Mouse (Mus musculus) heart, embryonic 10.5 days (tissue): ENCODE measurements around the gene Olfr251. TPM values are rescaled to one million over a fixed set of nuclear protein-coding genes. Genes with fewer than 3 reads are reported as not detected.
"Not testable (repeated sequence)": the region's sequence is repeated elsewhere in the genome, so short reads cannot be mapped to it uniquely, and the experiment has no call there.

ENCODE experiments used
- DNase-seq: peaks from one replicate; pipeline ENCODE4 v3.0.0-alpha.2; 2017; ENCODE audit warnings: low spot score
- H3K27ac ChIP-seq: fragments of 300-500 bp; sonication (generic); 2 replicates; pipeline ENCODE4 v1.5.1; 2016; ENCODE audit warnings: mild to moderate bottlenecking
- H3K27me3 ChIP-seq: fragments of 300-500 bp; sonication (generic); 2 replicates; pipeline ENCODE4 v1.6.1; 2016; ENCODE audit warnings: mild to moderate bottlenecking; ENCODE audit not compliant: poor library complexity, insufficient read depth, severe bottlenecking
- H3K36me3 ChIP-seq: fragments of 300-500 bp; sonication (generic); 2 replicates; pipeline ENCODE4 v1.6.1; 2016; ENCODE audit warnings: mild to moderate bottlenecking, moderate library complexity
- H3K4me1 ChIP-seq: fragments of 300-500 bp; sonication (generic); 2 replicates; pipeline ENCODE4 v1.6.1; 2016; ENCODE audit warnings: mild to moderate bottlenecking
- H3K4me3 ChIP-seq: fragments of 300-500 bp; sonication (generic); 2 replicates; pipeline ENCODE4 v1.5.1; 2016; ENCODE audit warnings: mild to moderate bottlenecking, moderate library complexity
- H3K9me3 ChIP-seq: fragments of 300-500 bp; sonication (generic); 2 replicates; pipeline ENCODE4 v1.6.1; 2016; ENCODE audit warnings: mild to moderate bottlenecking, moderate library complexity
- WGBS: fragments of 180-500 bp; shearing (Covaris S2); methylation state at CpG from one replicate; pipeline ENCODE4 v1.1.7; 2016; 5-methylcytosine and 5-hydroxymethylcytosine counted together
- polyA plus RNA-seq: library from polyadenylated mRNA; unstranded; fragments of >200 nt; fragmentation: Nextera tagmentation; extraction: Ambion mirVana; gene quantifications from 2 replicates; pipeline ENCODE4 v1.2.1, GENCODE M21; 2016

The Olfr251 gene
- polyA plus RNA-seq, result not detected in 2 replicates

- Histone ChIP-seq H3K27ac (no peak within 1 kb of the TSS), H3K4me3 (no peak within 1 kb of the TSS), H3K9me3 (no peaks in the 10 kb centered on the region), H3K36me3 (no peaks in the 10 kb centered on the region), H3K27me3 (no peaks in the 10 kb centered on the region), H3K4me1 (no peaks in the 10 kb centered on the region)
- no peak for DNase-seq
- 64% methylated on average over 2 of the region's 2 CpGs for WGBS
Measured at GRCm38 (mm10) chr9:38376786-38377185, at the start of gene Olfr251. TSS of gene Olfr251 (plus strand) at chr9:38377086.

GRCm38 (mm10) chr9:38328760-38329159 is 48.1 kb upstream of the Olfr251 start, which contains the start of gene Olfr25:
TSS of gene Olfr25 (plus strand) at chr9:38329060.
- Histone ChIP-seq H3K27me3 (no peaks in the 10 kb centered on the region), H3K36me3 (no peaks in the 10 kb centered on the region), H3K4me1 (no peaks in the 10 kb centered on the region), H3K9me3 (no peaks in the 10 kb centered on the region), H3K27ac (no peak within 1 kb of the TSS), H3K4me3 (no peak within 1 kb of the TSS)
- WGBS, result 72% methylated on average over 3 of the region's 3 CpGs
- no peak for DNase-seq

- Histone ChIP-seq H3K27ac (no peak within 1 kb of the TSS), H3K4me1 (no peaks in the 10 kb centered on the region), H3K9me3 (no peaks in the 10 kb centered on the region), H3K27me3 (no peaks in the 10 kb centered on the region), H3K36me3 (no peaks in the 10 kb centered on the region), H3K4me3 (no peak within 1 kb of the TSS)
- whole genome bisulfite sequencing, result 95% methylated on average over 4 of the region's 4 CpGs
- DNase-seq, result no peak
Measured at GRCm38 (mm10) chr9:38348111-38348510, 28.8 kb upstream of the Olfr251 start, which contains the start of gene Olfr898. TSS of gene Olfr898 (plus strand) at chr9:38348411.

GRCm38 (mm10) chr9:38366596-38366995 is 10.3 kb upstream of the Olfr251 start, which contains the start of gene Olfr250:
TSS of gene Olfr250 (plus strand) at chr9:38366896.
- no peaks in the 10 kb centered on the region for H3K27me3 ChIP-seq
- no peaks in the 10 kb centered on the region for H3K9me3 ChIP-seq
- DNase-seq, result no peak
- H3K4me1 ChIP-seq, result no peaks in the 10 kb centered on the region
- H3K36me3 ChIP-seq, result no peaks in the 10 kb centered on the region
- H3K4me3 ChIP-seq, result no peak within 1 kb of the TSS
- H3K27ac ChIP-seq, result no peak within 1 kb of the TSS
- WGBS, result 86% methylated on average over 2 of the region's 2 CpGs

GRCm38 (mm10) chr9:38401398-38401797 is 24.5 kb downstream of the Olfr251 start, which contains the start of gene Olfr147:
TSS of gene Olfr147 (plus strand) at chr9:38401698.
- no peaks in the 10 kb centered on the region for H3K36me3 ChIP-seq
- no peaks in the 10 kb centered on the region for H3K4me1 ChIP-seq
- no peaks in the 10 kb centered on the region for H3K9me3 ChIP-seq
- WGBS, result 74% methylated on average over 1 of the region's 1 CpGs
- H3K4me3 ChIP-seq, result no peak within 1 kb of the TSS
- DNase-seq, result no peak
- no peaks in the 10 kb centered on the region for H3K27me3 ChIP-seq
- H3K27ac ChIP-seq, result no peak within 1 kb of the TSS

- H3K4me3 ChIP-seq, DNase-seq, H3K9me3 ChIP-seq, H3K4me1 ChIP-seq, H3K27ac ChIP-seq, H3K36me3 ChIP-seq, H3K27me3 ChIP-seq: not testable (repeated sequence)
- WGBS, result 94% methylated on average over 3 of the region's 3 CpGs
Measured at GRCm38 (mm10) chr9:38407502-38407901, 30.6 kb downstream of the Olfr251 start.

GRCm38 (mm10) chr9:38413502-38413901 is 36.6 kb downstream of the Olfr251 start:
- not testable (repeated sequence) for H3K9me3 ChIP-seq, H3K4me1 ChIP-seq, H3K36me3 ChIP-seq, H3K27ac ChIP-seq, DNase-seq, H3K27me3 ChIP-seq, H3K4me3 ChIP-seq
- WGBS, result 87% methylated on average over 14 of the region's 14 CpGs

- no peaks in the 10 kb centered on the region for H3K27me3 ChIP-seq
- no peak overlapping the region for H3K4me3 ChIP-seq
- H3K27ac ChIP-seq, result no peak overlapping the region
- H3K4me1 ChIP-seq, result no peaks in the 10 kb centered on the region
- no peak for DNase-seq
- H3K36me3 ChIP-seq, result no peaks in the 10 kb centered on the region
- H3K9me3 ChIP-seq, result no peaks in the 10 kb centered on the region
Measured at GRCm38 (mm10) chr9:38423801-38424200, 46.9 kb downstream of the Olfr251 start.

GRCm38 (mm10) chr9:38427026-38427425 is 50.1 kb downstream of the Olfr251 start:
- H3K36me3 ChIP-seq, result no peaks in the 10 kb centered on the region
- 52% methylated on average over 1 of the region's 1 CpGs for WGBS
- no peak overlapping the region for H3K4me3 ChIP-seq
- no peaks in the 10 kb centered on the region for H3K27me3 ChIP-seq
- H3K9me3 ChIP-seq, result no peaks in the 10 kb centered on the region
- DNase-seq, result no peak
- no peaks in the 10 kb centered on the region for H3K4me1 ChIP-seq
- H3K27ac ChIP-seq, result no peak overlapping the region

- DNase-seq, result no peak
- 86% methylated on average over 1 of the region's 1 CpGs for WGBS
Measured at GRCm38 (mm10) chr9:38429155-38429554, 52.3 kb downstream of the Olfr251 start, which contains the start of gene Olfr901. TSS of gene Olfr901 (plus strand) at chr9:38429455.

More at GRCm38 (mm10) chr9:38429155-38429554, 52.3 kb downstream of the Olfr251 start, which contains the start of gene Olfr901:
- Histone ChIP-seq H3K4me3 (no peak within 1 kb of the TSS), H3K27ac (no peak within 1 kb of the TSS), H3K27me3 (no peaks in the 10 kb centered on the region), H3K36me3 (no peaks in the 10 kb centered on the region), H3K4me1 (no peaks in the 10 kb centered on the region), H3K9me3 (no peaks in the 10 kb centered on the region)

Other genes with a start within 250 kb of the Olfr251 start
- not detected in 2 replicates for gene Olfr890, start 234.6 kb upstream of the Olfr251 start, polyA plus RNA-seq
- gene Olfr891, start 196.3 kb upstream of the Olfr251 start, polyA plus RNA-seq, result not detected in 2 replicates
- not detected in 2 replicates for gene Olfr893, start 168.7 kb upstream of the Olfr251 start, polyA plus RNA-seq
- not detected in 2 replicates for gene Olfr894, start 159.0 kb upstream of the Olfr251 start, polyA plus RNA-seq
- not detected in 2 replicates for gene Olfr143, start 124.3 kb upstream of the Olfr251 start, polyA plus RNA-seq
- not detected in 2 replicates for gene Olfr895, start 109.2 kb upstream of the Olfr251 start, polyA plus RNA-seq
- gene Olfr896-ps1, start 86.0 kb upstream of the Olfr251 start, polyA plus RNA-seq, result not detected in 2 replicates
- gene Olfr25, start 48.0 kb upstream of the Olfr251 start, polyA plus RNA-seq, result not detected in 2 replicates
- gene Olfr898, start 28.7 kb upstream of the Olfr251 start, polyA plus RNA-seq, result not detected in 2 replicates
- not detected in 2 replicates for gene Olfr250, start 10.2 kb upstream of the Olfr251 start, polyA plus RNA-seq
- gene Olfr147, start 24.6 kb downstream of the Olfr251 start, polyA plus RNA-seq, result not detected in 2 replicates
- not detected in 2 replicates for gene Olfr901, start 52.4 kb downstream of the Olfr251 start, polyA plus RNA-seq
- not detected in 2 replicates for gene Olfr902, start 70.6 kb downstream of the Olfr251 start, polyA plus RNA-seq
- gene Olfr904, start 86.1 kb downstream of the Olfr251 start, polyA plus RNA-seq, result not detected in 2 replicates
- gene Olfr905, start 94.0 kb downstream of the Olfr251 start, polyA plus RNA-seq, result not detected in 2 replicates
- gene Olfr906, start 110.0 kb downstream of the Olfr251 start, polyA plus RNA-seq, result not detected in 2 replicates
- not detected in 2 replicates for gene Olfr907, start 118.7 kb downstream of the Olfr251 start, polyA plus RNA-seq
- not detected in 2 replicates for gene Olfr911-ps1, start 144.5 kb downstream of the Olfr251 start, polyA plus RNA-seq
- gene Olfr910, start 160.8 kb downstream of the Olfr251 start, polyA plus RNA-seq, result not detected in 2 replicates
- not detected in 2 replicates for gene Olfr912, start 203.1 kb downstream of the Olfr251 start, polyA plus RNA-seq
- gene Olfr913, start 215.7 kb downstream of the Olfr251 start, polyA plus RNA-seq, result not detected in 2 replicates
- not detected in 2 replicates for gene Olfr914, start 228.0 kb downstream of the Olfr251 start, polyA plus RNA-seq